Mouse (Mus musculus) heart, postnatal 4 days (tissue): ENCODE measurements around the gene Zfp536. TPM values are rescaled to one million over a fixed set of nuclear protein-coding genes. Genes with fewer than 3 reads are reported as not detected.
"Not testable (repeated sequence)": the region's sequence is repeated elsewhere in the genome, so short reads cannot be mapped to it uniquely, and the experiment has no call there.

Experiments used
- DNase-seq: peaks from one replicate; pipeline ENCODE4 v3.0.0; 2021
- total RNA-seq, 2 experiments: library from RNA; stranded (reverse); gene quantifications; 2 replicates each; pipeline ENCODE4 v1.2.3; 2021

The Zfp536 gene
- total RNA-seq, 2 experiments from 2014 or later = 17.3 to 18.5 TPM

DNA sequence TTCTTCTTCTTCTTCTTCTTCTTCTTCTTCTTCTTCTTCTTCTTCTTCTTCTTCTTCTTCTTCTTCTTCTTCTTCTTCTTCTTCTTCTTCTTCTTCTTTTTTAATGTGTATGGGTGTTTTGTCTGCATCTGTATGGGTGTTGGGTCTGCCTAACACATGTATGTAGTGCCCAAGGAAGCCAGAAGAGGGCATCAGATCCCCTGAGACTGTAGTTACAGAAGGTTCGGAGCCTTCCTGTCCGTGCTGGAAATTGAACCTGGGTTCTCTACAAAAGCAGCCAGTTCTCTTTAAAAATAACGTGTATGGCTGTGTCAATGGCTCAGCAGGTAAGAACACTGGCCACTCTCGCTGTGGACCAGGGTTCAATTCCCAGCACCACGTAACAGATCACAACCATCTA, 167.0 kb downstream of the Zfp536 start:
- DNase-seq = no peak

DNA sequence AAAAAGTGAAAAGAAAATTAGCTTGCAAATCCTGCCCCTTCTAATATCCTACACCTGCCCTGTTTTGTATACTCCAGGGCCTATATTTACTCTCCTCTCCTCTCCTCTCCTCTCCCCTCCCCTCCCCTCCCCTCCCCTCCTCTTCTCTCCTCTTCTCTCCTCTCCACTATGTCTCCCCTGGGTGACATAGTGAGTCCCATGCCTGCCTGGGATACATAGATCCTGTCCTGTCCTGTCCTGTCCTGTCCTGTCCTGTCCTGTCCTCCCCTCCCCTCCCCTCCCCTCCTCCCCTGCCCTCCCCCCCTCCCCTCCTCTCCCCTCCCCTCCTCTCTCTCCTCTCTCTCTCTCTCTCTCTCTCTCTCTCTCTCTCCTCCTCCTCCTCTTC, 169.9 kb downstream of the Zfp536 start:
- not testable (repeated sequence) for DNase-seq

DNA sequence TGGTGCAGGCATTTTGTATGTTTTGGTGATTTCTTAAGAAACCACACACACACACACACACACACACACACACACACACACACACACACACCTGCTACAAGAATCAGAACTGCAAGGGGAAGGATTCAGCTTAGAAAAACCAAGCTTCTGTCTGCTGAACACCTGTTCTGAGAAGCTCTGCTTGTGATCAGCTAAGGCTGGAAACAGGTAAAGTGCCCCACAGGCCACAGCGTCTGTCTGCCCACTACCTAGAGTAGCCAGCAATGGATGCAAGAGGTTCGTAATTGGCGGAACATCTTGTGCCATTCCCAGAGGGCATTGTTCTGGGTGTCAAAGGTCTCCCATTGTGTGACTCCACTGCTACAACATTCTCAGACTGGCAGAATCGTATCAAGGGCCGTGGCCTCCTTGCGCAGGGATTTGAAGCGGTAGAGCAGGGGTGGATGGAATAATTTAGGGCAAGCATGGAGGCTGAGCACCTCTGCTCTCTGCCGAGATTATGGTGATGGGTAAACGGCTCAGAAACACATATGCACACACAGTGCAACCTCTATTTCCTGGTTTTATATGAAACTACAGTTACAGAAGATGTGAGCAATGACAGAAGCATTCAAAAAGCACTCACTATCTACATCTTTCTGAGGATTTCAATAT, 170.4 kb downstream of the Zfp536 start:
- DNase-seq = no peak

DNA sequence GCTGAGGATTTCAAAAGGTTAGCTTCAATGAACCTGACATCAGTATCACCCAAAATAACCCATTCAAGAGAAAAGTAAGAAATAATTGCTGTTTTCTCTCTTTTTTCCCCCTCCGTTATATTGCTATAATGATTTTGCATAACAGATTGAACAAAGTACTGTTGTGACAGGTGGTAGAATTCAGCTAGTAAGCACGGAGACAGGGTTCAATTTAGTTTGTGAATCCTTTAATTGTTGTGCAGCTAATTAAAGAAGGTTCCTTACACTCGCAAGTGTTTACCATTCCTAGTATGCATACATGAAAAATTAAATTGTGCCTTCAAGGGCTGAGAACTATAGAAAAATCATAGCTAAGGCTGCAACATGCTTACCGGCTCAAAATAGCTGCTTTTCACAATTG, 173.1 kb downstream of the Zfp536 start:
- DNase-seq = no peak

DNA sequence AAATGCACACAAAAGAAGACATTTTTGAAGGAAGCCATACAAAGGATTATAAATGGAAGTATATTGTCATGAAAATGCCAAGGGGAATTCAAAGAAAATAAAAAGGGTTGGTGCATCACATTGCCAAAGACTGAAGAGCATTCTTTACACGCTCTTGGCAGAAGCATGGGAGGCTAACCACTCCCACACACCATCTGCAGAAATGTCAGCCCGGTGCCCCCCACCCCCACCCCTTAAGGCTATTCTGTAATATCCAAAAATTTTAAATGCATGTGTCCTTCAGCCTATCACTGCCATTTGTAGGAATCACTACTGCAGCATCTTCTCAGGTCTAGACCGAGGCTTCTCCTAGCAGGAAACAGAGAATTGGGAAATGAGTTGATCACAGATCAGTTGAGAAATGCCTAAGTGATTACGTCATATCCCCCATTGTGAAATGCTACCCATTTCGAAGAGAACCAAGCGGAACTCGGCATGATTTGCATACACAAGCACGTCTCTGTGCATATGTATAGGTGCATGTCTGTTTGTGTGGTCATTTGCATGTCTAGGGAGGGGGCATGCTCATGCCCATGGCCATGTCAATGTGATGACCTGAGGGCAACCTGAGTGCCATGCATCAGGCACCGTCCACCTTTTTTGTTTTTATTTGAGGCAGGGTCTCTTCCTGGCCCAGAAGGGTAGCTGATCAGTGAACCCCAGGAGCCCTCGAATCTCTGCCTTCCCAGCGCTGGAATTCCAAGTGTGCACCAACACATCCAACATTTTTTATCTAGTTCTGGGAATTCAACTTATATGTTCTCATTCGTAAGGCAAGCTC, 179.0 kb downstream of the Zfp536 start:
- DNase-seq = no peak

DNA sequence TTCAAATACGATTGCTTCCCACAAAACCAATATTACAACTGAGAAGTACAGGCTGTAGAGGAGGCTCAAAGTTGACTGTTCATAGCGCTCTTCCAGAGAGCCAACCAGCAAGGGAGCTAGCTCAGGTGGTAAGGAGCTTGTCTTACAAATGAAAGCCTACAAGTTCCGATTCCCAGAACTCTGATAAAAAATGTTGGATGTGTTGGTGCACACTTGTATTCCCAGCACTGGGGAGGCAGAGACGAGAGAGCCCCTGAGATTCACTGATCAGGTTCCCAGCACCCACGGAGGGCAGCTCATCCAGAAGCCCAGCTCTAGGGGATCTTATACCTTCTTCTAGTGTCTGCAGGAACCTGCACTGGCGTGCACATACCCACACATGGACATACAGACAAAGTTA, 179.9 kb downstream of the Zfp536 start:
- DNase-seq = no peak

DNA sequence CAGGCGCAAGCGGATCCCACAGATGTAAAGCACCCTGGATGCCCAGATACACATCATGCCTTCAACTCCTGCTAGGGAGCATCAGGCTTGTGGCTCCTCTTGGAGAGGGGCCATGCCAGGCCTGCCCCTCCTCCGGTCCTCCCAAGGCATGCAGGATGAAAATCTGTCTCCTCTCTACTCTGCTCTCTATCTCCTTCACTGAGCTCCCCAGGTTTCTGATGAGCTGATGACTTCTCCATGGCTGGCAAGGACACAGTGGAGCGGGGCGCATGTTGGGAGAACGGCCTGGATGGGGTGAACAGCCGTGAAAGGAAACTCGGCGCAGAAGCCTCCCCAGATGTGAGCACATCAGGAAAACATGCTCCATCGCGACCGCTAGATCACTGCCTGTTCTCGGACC, 186.7 kb downstream of the Zfp536 start:
- no peak for DNase-seq

DNA sequence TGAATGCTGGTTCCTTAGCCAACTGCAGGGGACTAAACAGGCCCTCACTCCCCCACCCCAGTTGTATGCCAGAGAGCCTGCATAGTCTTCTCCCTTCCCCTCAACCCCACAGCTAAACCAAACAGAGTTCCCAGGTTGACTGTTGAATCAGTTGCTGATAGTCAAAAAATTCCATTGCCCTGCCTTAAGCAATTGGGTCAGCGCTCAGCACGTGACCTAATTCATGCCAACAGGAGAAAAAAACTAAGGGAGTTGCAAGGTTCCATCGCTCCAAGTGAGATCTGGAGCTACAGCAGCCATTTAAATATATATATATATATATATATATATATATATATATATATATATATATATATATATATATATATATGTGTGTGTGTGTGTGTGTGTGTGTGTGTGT, 192.2 kb downstream of the Zfp536 start:
- DNase-seq = no peak

DNA sequence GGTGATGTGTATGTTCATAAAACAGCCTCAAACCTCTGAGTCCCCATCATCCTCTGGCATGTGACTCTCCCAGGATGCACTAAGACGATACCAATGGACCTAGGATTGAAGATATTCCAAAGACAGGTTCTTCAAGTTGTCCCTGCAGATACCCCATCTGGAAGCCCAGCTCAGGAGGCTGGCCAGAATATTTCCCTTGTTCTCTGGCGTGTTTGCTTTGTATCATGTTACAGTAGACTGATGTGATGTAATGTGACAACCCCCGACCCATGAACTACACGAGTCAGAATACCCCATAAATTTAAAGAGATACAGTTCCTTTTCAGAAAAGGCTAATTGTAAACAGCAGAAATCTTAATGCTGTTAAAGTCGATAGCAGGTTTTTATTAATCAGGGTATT, 192.9 kb downstream of the Zfp536 start:
- DNase-seq = no peak

DNA sequence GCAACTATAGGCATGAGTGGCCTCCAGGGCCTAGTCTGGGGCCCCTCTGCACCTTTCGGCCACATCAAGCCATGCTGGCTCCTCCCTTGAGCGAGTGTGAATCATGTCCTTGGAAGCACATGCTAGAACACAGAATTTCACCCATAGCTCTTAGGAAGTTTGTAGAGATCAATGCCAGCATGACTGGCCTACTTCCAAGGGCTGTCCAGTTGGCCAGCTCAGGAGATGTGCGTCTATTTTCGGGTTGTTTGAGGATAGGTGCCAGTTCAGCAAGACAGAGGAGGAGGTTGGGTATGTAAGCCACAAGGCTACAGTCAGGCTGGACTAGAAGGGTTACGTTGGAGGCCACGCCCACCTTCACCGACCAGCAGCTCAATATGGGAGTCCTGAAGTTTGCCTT, 201.4 kb downstream of the Zfp536 start:
- peak; percentile 39 for DNase-seq

DNA sequence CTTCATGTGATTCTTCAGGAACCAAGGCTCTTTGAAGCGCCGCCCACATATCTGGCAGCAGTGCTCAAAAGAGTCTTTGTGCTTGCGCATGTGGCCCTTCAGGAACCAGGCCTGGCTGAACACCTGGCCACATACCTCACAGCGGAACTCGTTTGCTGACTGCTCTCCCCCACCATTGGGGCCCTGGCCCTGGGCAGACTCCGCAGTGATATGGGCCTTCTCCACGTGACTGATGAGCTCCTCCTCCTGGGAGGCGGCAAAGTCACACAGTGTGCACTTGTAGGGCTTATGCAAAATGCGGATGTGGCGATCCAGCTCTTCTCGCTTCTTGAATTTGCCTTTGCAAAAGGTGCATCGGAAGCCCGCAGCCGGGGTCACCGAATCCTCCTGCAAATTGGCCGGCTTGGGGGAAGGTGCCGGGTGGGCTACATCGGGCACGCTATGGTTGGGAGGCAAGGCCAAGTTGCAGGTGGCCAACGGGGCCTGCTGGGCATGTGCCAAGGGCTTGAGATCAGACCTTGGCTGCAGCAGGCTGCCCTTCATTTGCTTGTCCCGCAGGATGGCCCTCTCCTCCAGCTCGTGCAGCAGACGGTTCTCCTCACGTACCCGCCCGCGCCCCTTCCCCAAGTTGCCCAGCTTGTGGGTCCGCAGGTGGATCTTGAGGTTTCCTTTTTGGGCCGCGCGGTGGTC, 204.5 kb downstream of the Zfp536 start:
- no peak for DNase-seq

DNA sequence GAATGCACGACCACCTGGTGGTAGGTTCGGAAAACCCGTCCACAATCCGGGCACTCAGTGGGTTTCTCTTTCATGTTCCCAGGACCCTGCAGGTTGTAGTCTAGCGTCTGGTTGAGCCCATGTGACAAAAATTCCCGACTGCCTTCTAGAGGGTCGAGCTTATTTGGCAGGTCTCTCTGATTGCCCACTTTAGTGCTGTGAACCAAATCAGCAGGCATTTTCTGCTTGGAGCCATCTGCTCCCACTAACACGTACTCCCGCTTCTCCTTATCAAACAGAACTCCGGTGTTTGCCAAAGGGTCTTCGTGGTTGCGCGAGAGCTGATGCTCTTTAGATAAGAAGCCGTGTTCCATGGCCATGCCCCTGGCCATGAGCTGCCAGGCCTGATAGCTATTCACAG, 205.4 kb downstream of the Zfp536 start:
- DNase-seq = no peak

DNA sequence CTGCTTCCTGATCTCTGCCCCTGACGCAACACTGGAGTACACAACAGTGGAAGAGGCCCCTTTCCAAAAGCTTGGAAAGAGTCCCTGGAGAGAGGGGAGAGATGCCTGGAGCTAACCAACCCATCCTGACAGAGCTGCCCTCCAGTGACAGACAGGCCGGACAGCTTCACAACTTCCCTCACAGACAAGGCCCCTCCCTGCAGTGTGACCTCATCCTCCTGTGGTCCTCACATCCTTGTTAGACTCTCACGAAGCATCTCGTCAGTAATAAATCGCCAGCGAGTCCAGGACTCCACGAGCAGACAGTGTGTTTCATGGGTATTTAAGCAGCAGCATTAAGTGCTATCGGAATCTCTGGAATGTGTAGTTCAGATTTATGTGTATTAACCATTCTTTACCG, 207.4 kb downstream of the Zfp536 start:
- DNase-seq = peak; percentile 21

DNA sequence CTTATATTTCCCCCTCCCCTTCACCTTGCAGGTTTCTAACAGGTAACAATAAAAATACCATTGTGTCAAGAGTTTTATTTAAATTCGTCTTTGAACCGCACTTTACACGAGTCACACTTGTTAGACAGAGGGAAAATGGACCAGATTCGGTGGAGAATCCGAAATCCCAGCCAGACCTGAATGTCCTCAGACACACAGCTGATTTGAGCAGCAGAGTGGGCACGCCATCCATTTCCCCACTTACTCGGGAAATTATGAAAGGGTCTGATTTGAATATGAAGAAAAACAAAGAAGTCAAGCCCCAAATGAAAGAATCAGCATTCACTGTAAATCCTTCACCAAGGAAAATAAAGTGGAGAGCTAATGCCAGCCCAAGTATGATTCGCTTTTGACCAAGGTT, 208.1 kb downstream of the Zfp536 start:
- DNase-seq = no peak

DNA sequence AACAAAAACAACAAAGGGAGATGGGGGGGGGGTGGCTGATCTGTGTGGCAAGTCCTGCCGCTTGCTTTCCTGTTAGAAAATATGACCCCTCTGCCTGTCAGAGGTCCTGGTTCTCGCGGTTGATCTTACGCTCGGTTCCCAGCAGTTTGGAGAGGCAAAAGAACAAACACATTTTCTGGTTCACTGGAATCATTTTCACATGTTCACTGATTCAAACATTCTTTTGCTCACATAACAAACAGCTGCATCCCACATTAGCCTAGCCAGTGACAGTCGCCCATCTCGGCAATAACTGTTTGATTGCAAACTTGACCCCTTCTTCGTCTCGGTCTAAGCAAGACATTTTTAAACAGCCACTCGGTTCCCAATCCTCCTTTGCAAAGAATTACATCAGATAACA, 208.8 kb downstream of the Zfp536 start:
- DNase-seq = no peak

DNA sequence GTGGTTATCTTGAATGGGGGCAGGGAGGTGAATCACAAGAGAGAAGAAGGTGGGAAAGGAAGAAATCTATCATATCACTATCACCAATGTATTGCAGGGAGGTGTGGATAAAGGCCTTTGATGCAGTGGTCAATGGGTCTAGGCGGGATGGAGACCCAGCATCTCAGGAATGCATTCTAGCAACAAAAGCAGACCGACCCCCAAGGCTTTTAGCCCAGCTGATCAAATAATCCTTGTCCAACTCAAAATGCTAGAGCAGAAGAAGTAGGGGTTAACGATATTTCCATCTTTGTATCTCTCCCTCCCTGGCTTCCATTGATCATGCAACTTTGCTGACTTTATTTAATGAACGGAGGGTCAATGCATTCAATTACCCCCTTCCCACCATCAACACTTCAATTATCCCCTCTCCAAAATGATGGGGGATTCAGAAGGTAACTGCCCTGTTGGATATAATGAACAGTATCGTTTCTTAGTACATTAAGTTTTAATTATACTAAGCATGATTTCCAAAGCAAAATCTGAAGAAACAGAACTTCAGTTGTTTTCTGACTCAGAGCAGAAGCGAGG, 209.5 kb downstream of the Zfp536 start:
- DNase-seq = no peak

DNA sequence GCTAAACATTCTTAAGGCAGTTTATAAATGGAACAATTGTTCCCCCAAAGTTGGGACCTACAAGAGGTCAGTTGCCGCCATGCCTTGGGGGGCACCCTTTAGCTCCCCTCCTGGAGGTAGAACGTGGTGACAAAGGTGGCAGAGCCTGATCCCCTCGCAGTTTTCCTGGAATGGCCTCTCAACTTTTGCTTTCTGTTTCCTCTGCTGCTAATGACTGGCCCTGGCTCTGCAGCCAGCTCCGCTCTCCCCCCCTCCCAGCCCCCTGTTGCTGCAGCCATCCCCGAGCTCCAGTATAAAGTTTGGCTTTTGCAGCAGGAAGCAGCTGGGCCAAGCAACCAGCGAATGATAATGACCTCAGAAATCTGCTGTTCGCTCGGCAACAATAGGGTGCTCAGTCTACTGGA, 210.3 kb downstream of the Zfp536 start:
- DNase-seq = peak; percentile 62

DNA sequence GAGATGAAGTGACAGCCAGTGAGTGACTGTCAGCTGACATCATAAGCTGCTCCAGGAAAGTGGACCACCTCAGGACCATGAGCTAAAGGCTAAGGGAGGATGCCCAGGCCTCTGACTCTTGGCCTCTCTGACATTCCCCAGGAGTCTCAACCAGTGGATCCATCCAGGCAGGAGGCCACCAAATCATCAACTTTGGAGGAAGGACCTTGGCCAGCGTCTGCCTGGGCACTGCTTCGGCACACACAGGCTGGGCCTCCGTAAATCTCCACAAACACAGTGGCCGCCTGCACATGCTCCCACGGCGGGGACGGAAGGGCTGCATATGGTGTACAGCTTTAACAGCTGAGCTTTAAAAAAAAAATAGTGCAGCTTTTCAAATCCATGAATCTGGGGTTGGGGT, 210.9 kb downstream of the Zfp536 start:
- peak; percentile 19 for DNase-seq

DNA sequence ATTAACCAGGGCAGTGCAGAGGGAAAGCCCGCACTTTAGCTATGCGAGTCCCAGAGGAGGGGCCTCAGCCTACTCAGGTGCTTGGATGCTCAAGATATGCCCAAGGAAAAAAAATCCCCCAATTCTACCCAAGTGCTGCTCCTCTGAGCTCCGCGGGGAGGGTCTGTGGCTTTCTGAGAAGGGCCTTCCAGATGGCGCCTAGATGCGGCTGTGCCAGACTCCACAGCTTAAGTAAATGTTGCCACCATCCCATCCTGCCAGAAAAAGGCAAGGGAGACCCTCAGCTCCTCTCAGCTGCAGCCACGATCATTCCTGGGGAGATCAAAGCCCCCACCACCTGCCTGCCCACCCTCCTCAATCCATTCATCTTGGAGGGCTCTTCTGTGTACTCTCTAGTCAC, 212.9 kb downstream of the Zfp536 start:
- DNase-seq = no peak

DNA sequence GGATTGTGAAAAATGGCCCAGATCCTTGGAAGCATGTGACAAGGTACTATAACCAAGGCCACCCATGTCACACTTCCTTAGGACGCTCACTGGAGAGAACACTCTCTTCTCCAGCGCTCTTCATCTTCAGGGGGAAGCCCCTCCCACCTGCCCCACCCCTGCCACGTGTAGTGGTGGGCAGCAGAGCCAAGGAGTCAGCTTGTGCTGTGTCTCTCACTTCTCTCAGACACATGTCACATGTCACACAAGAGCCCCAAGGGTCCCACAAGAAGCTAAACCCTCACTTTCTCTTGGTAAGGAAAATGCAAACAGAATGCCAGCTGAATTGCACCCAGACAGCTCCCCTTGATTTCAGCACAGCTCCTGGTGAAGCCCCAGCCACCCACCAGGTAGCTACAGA, 213.6 kb downstream of the Zfp536 start:
- no peak for DNase-seq

DNA sequence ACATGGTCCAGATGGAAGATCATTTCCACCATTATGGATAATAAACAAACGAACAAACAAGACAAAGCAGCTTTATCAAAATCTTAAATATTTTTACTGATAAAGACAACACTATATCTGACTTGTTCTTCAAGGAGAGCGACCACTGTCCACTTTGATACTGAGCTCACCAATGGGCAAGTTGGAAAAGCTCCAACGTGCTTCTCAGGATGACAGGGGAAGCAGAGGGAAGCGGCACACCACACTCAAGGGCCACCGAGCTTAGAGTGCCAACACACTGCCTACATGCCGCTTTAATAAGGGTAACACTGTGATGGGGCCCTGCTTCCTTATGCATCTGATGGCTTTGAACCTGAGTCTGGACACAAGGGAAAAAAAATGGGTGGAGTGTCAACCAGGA, 214.1 kb downstream of the Zfp536 start:
- DNase-seq = no peak

DNA sequence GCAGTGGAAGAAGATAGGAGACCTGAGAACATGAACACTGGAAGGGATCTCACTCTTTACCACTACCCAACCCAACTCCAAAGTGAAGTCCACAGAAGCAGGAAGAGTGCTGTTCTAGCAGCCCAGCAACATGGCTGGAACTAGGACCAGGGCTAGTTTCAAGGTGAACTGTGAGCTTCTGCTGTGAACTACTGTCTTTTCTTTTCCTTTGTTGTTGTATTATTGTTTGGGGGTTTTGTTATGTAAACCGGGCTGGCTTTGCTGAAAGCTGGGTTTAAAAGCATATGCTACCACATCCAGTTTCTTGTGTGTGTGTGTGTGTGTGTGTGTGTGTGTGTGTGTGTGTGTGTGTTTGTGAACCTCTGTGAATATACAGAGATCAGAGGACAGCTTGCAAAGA, 216.6 kb downstream of the Zfp536 start:
- no peak for DNase-seq

DNA sequence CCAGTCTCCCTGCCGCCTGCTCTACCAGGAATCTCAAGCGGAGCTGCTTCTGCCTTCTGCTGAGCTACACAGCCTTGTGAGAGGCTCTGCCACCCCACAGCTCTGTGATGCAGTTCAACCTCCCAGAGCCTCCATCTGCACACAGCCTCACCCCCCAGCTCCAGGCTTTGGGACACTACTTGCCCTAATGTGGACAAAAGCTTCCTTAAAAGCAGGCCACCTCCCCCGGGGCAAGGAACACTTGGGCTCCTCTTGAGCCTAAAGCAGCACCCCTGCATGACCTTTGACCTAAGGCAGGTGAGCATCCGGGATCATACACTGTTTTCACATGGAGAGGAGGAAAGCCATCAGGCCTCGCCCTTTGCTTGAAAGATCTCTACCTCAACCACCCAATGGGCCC, 219.0 kb downstream of the Zfp536 start:
- DNase-seq = no peak
